Mouse (Mus musculus) E14TG2a.4 (cell line): ENCODE measurements around the gene 9330182L06Rik.

Experiments used
- CTCF ChIP-seq: conservative IDR thresholded peaks from 2 replicates; pipeline ENCODE4 v1.5.1; 2014; ENCODE audit warnings: low read length
- NANOG ChIP-seq: IDR thresholded peaks from 2 replicates; pipeline ENCODE4 v1.6.1; 2014; ENCODE audit warnings: borderline replicate concordance, low read length, mixed read lengths
- POU5F1 ChIP-seq: IDR thresholded peaks from 2 replicates; pipeline ENCODE4 v1.6.1; 2014; ENCODE audit warnings: low read length, borderline replicate concordance

DNA sequence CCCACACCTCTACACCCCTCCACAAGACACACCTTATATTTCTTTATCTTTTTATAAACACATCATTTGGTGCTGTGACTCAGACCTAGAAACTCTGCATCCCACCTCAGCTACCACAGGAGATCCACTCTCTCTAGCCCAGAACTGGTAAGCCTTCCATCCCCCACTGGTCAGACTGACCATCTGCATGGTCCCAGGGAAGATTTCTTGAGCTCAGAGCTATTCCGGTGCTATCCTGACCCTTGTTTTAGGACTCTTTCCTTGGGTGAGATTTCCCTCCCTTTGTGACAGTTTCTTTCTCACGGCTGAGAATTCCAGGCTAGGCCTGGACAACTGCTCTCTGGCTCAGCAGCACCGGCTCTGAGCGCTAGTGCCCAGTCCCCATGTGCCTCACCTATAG lies 231.3 kb downstream of the 9330182L06Rik start:
- TF ChIP-seq CTCF (no peak), POU5F1 (no peak), NANOG (no peak)
